Comparison of ENCODE assay signal across 9 mouse cellular contexts in genomic region chr13:63304124-63304792, GRCm38 (mm10).
DNase-seq lines count a peak whose midpoint lies in the region; ATAC-seq and TF ChIP-seq lines count a peak whose summit lies in the region.
"Had no signal": no experiment of that assay in that cellular context is flagged by ENCODE, and none has a peak within 500 bp of the region (broad histone marks: within the 10 kb centered on the region; RNA-seq: fewer than 3 reads in every experiment).

No protein-coding gene starts in this region.

- intact Hi-C loops in left cerebral cortex, adult 2 months (cut with DNase I): no loop called here

- no peak for TF ChIP-seq POLR2A in cerebellum, adult 2 months (IDR thresholded peaks at IDR 0.05; ENCODE audit: borderline replicate concordance, insufficient read depth, low read length)

- H3K4me3 ChIP-seq in cerebellum, adult 2 months (replicated peaks; ENCODE audit: insufficient read depth, low read depth, low read length): no peak overlapping the region
- H3K4me3 ChIP-seq in left cerebral cortex, adult 2 months: no peak overlapping the region
- H3K4me3 ChIP-seq: embryonic facial prominence, embryonic 15.5 days had no signal

- peak in 1 of 2 experiments; percentile 39 for DNase-seq in cerebellum, adult 2 months
- no peak for DNase-seq in left cerebral cortex, adult 2 months (ENCODE audit: extremely low spot score in 1 of 2, low spot score in 2 of 2)
- DNase-seq in left cerebral cortex, adult 18-20 months (ENCODE audit: low spot score in 2 of 2): no peak
- peak; percentile 39 for DNase-seq in heart, postnatal 4 days
- DNase-seq in lung, postnatal 36 days: peak; percentile 63
- DNase-seq in layer of hippocampus, postnatal 25 days (ENCODE audit: extremely low spot score in 1 of 2, low spot score in 1 of 2): no peak
- no peak for DNase-seq in testis, postnatal 14 days (ENCODE audit: low spot score)

- H3K27me3 ChIP-seq in cerebellum, adult 2 months (ENCODE audit: control insufficient read depth, insufficient read depth, low read length): no peaks in the 10 kb centered on the region
- H3K27me3 ChIP-seq: embryonic facial prominence, embryonic 15.5 days had no signal

- peaks cover 61% of the 10 kb centered on the region for H3K4me1 ChIP-seq in cerebellum, adult 2 months (ENCODE audit: control insufficient read depth, insufficient read depth, low read length)

- no peak for TF ChIP-seq CTCF in cerebellum, adult 2 months (IDR thresholded peaks at IDR 0.05; ENCODE audit: borderline replicate concordance, insufficient read depth, low read depth, low read length)
- no peak for TF ChIP-seq CTCF in left cerebral cortex, adult 2 months (IDR thresholded peaks at IDR 0.05)

- no peak for ATAC-seq in cerebellum, adult (ENCODE audit: insufficient number of reproducible peaks, low FRiP score, low TSS enrichment)

- 0 out of 2 replicates have a peak overlapping the region, but pooled peaks have one; percentile 45 for H3K27ac ChIP-seq in cerebellum, adult 2 months (ENCODE audit: insufficient read depth, low read length)
- peak overlapping the region; percentile 59 for H3K27ac ChIP-seq in left cerebral cortex, adult 2 months

- 70% methylated on average over 6 of the region's 6 CpGs for WGBS in cerebellum, adult 2 months

Comparison
In these comparisons a context has a peak if more than half of its experiments do, and no peak if none do; other contexts are left out.
1. DNase-seq: peak in heart, postnatal 4 days (single experiment) and lung, postnatal 36 days (single experiment); none in left cerebral cortex, adult 2 months (0 of 2), left cerebral cortex, adult 18-20 months (0 of 2), layer of hippocampus, postnatal 25 days (0 of 2) and testis, postnatal 14 days (single experiment).